Mouse (Mus musculus) left cerebral cortex, postnatal 10 days (tissue): Measurements from ENCODE around the gene Daxx. TPM values are rescaled to one million over a fixed set of nuclear protein-coding genes. Genes with fewer than 3 reads are reported as not detected.

Source experiments
- DNase-seq, 2 experiments: peaks; one replicate each; pipeline ENCODE4 v3.0.0; 2021 to 2022; ENCODE audit warnings: low spot score in 2 of 2, mixed read lengths in 1 of 2; ENCODE audit errors: extremely low spot score in 1 of 2
- intact Hi-C: fragments of 180-260 bp; cut with DNase I; formaldehyde crosslinking; loops from one replicate; pipeline ENCODE4 v1.15.1; 2025
- total RNA-seq, 2 experiments: library from RNA; stranded (reverse); gene quantifications; 2 replicates each; pipeline ENCODE4 v1.2.3; 2021

Gene Daxx
- total RNA-seq, 2 experiments from 2014 or later = 26.5 to 28.1 TPM

GRCm38 (mm10) chr17:33917656-33918292 lies 8.6 kb downstream of the Daxx start:
- intact Hi-C loops = no loop called here
- DNase-seq = no peak

- intact Hi-C loops = no loop called here
- DNase-seq = no peak
Measured at GRCm38 (mm10) chr17:33918293-33919203, 9.3 kb downstream of the Daxx start.

- DNase-seq = peak in 1 of 2 experiments; percentile 77
- intact Hi-C loops = no loop called here
Measured at GRCm38 (mm10) chr17:33919351-33920281, 10.4 kb downstream of the Daxx start.

GRCm38 (mm10) chr17:33920282-33921097 lies 11.3 kb downstream of the Daxx start:
- intact Hi-C loops = no loop called here
- peak in 1 of 2 experiments; percentile 89 for DNase-seq

- DNase-seq = no peak
- intact Hi-C loops = no loop called here
Measured at GRCm38 (mm10) chr17:33921361-33921760, 12.1 kb downstream of the Daxx start.

DNA sequence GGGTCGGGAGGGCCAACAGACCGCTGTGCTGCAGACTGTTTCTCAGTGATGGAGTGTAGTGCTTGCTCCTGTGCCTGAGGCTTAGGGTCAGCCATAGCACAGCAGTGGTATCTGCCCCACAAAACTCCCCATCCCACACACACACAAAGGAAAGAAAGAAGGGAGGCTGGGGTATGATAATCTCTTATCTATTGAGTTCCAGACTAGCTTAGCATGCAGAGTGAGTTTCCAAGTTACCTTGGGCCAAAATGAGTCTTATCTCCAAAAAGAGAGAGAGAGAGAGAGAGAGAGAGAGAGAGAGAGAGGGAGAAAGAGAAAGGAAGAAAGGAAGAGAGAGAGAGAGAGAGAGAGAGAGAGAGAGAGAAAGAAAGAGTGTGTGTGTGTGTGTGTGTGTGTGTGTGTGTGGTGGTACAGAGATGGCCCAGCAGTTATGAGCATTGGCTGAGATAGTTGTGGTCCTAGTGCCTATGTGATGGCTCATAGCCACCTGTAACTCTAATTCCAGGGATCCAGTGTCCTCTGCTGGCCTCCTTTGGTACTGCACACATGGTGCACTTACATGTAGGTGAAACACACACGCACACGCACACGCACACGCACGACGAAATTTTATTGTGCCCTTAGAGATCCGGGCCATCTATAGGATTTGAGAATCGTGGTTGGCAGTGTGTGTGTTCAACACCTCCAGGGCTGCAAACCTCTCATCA lies 15.5 kb downstream of the Daxx start:
- intact Hi-C loops = no loop called here
- peak in 1 of 2 experiments; percentile 58 for DNase-seq

- peak in 1 of 2 experiments; percentile 50 for DNase-seq
- intact Hi-C loops = no loop called here
Measured at GRCm38 (mm10) chr17:33925406-33926116, 16.3 kb downstream of the Daxx start.

DNA sequence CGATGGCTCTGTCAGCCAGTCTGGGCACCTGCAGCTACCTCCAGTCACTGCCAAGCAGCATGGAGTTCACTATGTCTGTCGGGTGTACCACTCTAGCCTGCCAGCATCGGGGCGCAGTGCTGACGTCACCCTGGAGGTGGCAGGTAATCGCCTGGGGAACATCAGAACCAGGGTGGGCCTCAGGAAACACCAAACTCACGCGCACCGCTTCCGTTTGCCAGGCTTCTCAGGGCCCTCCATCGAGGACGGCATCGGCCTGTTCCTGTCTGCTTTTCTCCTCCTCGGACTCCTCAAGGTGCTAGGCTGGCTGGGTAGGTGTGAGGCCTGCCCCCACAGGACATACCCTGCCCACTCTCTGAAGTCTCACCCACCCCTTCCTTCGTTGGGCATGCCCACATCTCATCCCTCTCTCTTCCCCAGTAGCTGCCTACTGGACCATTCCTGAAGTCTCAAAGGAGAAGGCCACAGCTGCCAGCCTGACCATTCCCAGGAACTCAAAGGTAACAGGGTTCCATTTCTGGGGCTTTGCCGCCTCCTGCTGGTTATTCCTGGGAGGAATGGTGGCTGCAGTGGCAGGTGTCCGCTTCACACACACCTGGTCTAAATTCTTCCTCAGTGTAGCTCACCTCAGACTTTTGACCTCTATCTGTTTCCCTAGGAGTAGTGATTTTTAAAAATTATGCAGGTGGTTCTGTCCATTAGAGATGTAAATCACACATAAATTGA lies 17.2 kb downstream of the Daxx start:
- DNase-seq = peak in 1 of 2 experiments; percentile 37
- intact Hi-C loops = no loop called here

DNA sequence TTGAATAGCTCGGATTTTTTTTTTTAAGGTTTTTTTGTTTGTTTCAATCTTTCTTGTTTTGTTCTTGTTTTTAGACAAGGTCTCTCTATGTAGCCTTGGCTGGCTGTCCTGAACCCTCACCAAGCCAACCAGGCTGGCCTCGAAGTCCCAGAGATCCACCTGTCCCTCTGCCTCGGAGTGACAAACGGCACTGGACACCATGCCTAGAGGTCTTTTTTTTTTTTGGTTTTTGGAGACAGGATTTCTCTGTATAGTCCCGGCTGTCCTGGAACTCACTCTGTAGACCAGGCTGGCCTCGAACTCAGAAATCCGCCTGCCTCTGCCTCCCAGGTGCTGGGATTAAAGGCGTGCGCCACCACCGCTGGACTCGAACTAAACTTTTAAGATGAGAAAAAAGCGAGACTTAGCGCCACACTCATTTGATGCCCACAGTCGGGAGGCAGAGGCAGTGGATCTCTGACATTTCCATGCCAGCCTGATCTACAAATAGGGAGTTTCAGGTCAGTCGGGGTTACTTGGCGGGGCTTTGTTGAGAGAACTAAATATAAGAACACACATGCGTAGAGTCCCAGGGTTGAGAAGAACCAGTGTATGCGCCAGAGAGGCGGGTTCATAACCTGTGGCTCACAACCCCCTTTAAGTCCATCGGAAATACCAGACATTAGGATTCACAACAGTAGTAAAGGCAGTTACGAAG lies 19.2 kb downstream of the Daxx start:
- intact Hi-C loops = no loop called here
- no peak for DNase-seq

DNA sequence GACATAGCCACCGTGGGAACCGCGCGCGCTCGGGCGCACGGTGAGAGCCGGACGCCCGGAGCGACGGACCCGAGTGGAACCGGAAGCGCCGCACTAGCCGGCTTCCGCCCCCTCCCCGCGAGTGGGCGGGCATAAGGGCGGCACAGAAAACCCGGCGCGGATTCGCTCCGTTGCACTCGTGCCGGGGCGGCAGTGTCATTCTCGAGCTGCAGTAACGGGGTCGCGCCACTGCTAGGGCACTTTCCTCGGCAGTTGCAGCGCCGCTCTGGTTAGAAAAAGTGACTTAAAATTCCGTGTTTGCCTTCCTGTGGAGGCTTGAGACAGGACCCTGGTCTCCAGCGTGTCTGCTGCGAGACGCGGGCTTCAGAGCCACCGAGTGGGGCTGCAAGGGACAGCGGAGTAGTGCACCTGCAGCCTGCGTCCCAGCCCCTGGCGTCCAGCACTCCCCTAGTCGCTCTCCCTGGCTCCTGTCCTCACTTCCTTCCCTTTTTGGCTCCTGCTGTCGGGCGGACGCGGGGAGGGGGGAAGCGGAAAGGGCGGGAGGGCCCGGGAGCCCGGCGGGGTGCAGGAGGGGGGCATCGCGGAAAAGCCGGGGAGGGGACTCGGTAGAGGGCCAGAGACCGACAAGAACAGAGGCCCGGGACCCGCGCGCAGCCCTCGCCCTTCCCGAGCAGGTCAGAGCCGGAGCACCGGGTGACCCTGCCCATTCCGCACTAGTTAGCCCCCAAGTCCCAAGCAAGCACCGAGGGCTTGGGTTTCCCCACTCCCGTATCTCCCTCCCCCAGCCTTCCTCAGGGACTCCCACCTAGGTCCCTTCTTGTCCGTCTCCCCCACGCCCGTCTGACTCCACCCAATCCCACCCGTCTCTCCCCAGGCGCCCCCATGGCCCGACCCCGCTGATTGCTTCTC lies 20.4 kb downstream of the Daxx start, which contains the start of gene Rgl2:
Gene Rgl2, plus strand, starts transcription at position 173 of the 909 bp plus-strand sequence.
- intact Hi-C loops = no loop called here
- peak; percentile 90 to 97 for DNase-seq

- intact Hi-C loops = no loop called here
- peak in 1 of 2 experiments; percentile 77 for DNase-seq
Measured at GRCm38 (mm10) chr17:33930280-33931158, 21.3 kb downstream of the Daxx start.

- DNase-seq = peak in 1 of 2 experiments; percentile 43
- intact Hi-C loops = no loop called here
Measured at GRCm38 (mm10) chr17:33931159-33931866, 22.1 kb downstream of the Daxx start.

- no peak for DNase-seq
- intact Hi-C loops = no loop called here
Measured at GRCm38 (mm10) chr17:33931947-33932346, 22.7 kb downstream of the Daxx start.
